Mouse (Mus musculus) CH12.LX (cell line): ENCODE data around the gene Slc30a1.

Source experiments
- CHD2 ChIP-seq: IDR thresholded peaks from 2 replicates; pipeline ENCODE4 v1.6.1; 2011; ENCODE audit warnings: low read length, improper control_type of control experiment
- CTCF ChIP-seq, 2 experiments: IDR thresholded peaks in 1 of 2; conservative IDR thresholded peaks in 1 of 2; 2 replicates each; pipeline ENCODE4 v1.5.1; 2011 to 2012; ENCODE audit warnings: low read depth in 2 of 2, low read length in 2 of 2, improper control_type of control experiment in 1 of 2, inconsistent platforms in 1 of 2, mild to moderate bottlenecking in 1 of 2, moderate library complexity in 1 of 2
- E2F4 ChIP-seq: IDR thresholded peaks from 2 replicates; pipeline ENCODE4 v1.6.1; 2011; ENCODE audit warnings: low read depth, low read length, improper control_type of control experiment; ENCODE audit not compliant: insufficient replicate concordance
- MAFK ChIP-seq: IDR thresholded peaks from 2 replicates; pipeline ENCODE4 v1.6.1; 2011; ENCODE audit warnings: low read length, improper control_type of control experiment; ENCODE audit not compliant: insufficient replicate concordance
- MEF2A ChIP-seq: IDR thresholded peaks from 2 replicates; pipeline ENCODE4 v1.6.1; 2014; ENCODE audit warnings: low read depth, mild to moderate bottlenecking, inconsistent platforms, low read length, improper control_type of control experiment, borderline replicate concordance
- MYC ChIP-seq: IDR thresholded peaks from 2 replicates; pipeline ENCODE4 v1.6.1; 2011; ENCODE audit warnings: low read depth, mild to moderate bottlenecking, improper control_type of control experiment, low read length
- PAX5 ChIP-seq: IDR thresholded peaks from 2 replicates; pipeline ENCODE4 v1.6.1; 2012; ENCODE audit warnings: low read length, inconsistent platforms, mixed read lengths
- POLR2A ChIP-seq: IDR thresholded peaks from 2 replicates; pipeline ENCODE4 v1.6.1; 2011; ENCODE audit warnings: low read depth, mild to moderate bottlenecking, improper control_type of control experiment, low read length
- RCOR1 ChIP-seq: conservative IDR thresholded peaks from 2 replicates; pipeline ENCODE4 v1.6.1; 2012; ENCODE audit warnings: low read depth, mild to moderate bottlenecking, inconsistent platforms, low read length, improper control_type of control experiment
- SIN3A ChIP-seq: IDR thresholded peaks from 2 replicates; pipeline ENCODE4 v1.6.1; 2012; ENCODE audit warnings: low read length, improper control_type of control experiment, inconsistent platforms
- ZKSCAN1 ChIP-seq: IDR thresholded peaks from 2 replicates; pipeline ENCODE4 v1.6.1; 2012; ENCODE audit warnings: low read depth, inconsistent platforms, low read length, improper control_type of control experiment, borderline replicate concordance
- ZNF384 ChIP-seq: IDR thresholded peaks from 2 replicates; pipeline ENCODE4 v1.6.1; 2012; ENCODE audit warnings: low read depth, low read length, improper control_type of control experiment, inconsistent platforms

DNA sequence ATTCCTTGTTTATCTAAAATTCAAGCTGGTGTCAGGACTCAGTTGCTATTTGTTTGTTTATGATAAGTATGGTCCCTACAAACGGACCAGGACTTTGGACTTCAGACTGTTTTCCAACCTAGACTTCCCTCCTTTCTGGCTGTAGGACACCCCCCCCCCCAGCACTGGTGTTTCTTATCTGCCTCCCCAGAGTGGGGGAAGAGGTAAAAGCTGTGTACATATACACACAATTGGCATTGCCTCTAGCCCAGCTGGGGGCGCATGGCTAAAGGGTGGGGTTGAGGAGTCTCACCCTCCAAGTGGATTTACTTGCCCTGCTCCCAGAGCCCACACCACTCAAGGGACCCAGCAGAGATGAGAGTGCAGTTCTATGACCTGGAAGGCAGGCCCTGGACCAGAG lies 40.3 kb downstream of the Slc30a1 start:
- TF ChIP-seq ZNF384 (no peak), POLR2A (no peak), CTCF (conservative IDR thresholded peaks at IDR 0.05 in 1 of 2, IDR thresholded peaks at IDR 0.05 in 1 of 2; ENCODE audit: low read depth in 2 of 2, low read length in 2 of 2) (no peak), MEF2A (no peak), CHD2 (no peak), MYC (no peak), RCOR1 (no peak), ZKSCAN1 (no peak), MAFK (no peak), PAX5 (no peak), E2F4 (no peak), SIN3A (no peak)
